Mouse (Mus musculus) cerebral cortex, adult 2 months (tissue): ENCODE measurements around the gene Met.

Experiments used
- WGBS: fragments of 180-500 bp; shearing (Covaris S2); methylation state at CpG from one replicate; pipeline ENCODE4 v1.1.7; 2018; 5-methylcytosine and 5-hydroxymethylcytosine counted together

The Met gene

DNA sequence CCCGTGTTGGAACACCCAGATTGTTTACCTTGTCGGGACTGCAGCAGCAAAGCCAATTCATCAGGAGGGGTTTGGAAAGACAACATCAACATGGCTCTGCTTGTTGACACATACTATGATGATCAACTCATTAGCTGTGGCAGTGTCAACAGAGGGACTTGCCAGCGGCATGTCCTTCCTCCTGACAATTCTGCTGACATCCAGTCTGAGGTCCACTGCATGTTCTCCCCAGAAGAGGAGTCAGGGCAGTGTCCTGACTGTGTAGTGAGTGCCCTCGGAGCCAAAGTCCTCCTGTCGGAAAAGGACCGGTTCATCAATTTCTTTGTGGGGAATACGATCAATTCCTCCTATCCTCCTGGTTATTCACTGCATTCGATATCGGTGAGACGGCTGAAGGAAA, 27.9 kb downstream of the Met start:
- WGBS: 94% methylated on average over 10 of the region's 10 CpGs

DNA sequence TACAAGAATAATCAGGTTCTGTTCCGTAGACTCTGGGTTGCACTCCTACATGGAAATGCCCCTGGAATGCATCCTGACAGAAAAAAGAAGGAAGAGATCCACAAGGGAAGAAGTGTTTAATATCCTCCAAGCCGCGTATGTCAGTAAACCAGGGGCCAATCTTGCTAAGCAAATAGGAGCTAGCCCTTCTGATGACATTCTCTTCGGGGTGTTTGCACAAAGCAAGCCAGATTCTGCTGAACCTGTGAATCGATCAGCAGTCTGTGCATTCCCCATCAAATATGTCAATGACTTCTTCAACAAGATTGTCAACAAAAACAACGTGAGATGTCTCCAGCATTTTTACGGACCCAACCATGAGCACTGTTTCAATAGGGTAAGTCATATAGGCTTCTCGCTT, 28.5 kb downstream of the Met start:
- WGBS: 96% methylated on average over 8 of the region's 8 CpGs

DNA sequence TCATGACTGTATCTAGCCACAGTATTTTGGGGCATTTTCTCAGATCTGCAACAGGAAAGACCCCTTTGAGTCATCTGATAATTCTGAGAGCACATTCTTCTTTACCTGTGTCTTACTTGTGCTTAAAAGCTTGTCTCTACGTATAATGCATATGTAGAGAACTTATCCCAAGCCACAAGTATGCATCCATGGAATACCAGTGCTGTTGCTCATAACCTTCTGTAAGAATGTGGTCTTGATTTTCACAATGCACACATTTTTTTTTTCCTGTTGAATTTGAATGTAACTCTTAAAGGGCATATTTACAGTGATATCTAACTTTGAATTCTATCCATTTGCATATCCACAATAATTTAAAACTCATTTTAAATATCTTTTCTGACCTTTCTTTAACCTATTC, 31.8 kb downstream of the Met start:
- 91% methylated on average over 1 of the region's 1 CpGs for WGBS

DNA sequence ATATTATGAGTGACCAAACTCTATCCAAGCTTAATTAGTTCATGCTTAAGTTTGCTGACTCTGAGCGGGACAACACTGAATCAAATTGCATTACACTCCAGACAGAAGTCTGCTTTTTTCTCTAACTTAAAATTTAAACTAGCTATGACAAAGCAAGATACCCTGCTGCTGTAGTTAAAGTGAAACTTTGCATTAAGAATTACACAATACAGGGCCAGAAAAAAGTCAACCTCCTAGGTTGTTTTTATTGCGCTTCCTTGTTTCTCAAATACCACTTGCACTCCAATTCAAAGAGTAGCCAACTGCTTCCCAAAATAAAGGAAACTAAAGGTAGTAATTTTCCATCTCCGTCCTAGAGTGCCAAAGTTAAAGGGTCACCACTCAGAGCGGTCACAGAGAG, 33.8 kb downstream of the Met start:
- 87% methylated on average over 4 of the region's 4 CpGs for WGBS

DNA sequence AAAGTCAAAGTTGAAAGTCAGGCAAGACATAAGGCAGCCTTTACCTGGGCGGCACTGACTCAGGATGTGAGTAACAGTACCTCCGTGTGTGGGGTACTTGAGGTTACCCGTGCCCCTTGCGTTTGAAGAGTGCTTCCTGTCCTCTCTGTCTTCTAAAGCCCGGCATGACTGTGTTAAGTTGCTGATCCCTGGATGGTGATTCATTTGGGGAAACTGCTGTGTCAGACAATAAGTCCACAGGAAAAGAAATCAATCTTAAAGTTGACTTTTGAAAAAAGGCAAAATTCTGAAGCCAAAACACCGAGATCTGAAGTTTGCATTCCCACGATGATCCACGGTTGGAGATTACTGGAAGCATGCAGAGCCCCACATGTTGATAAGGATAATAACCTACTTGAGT, 35.2 kb downstream of the Met start:
- WGBS: 73% methylated on average over 8 of the region's 8 CpGs

DNA sequence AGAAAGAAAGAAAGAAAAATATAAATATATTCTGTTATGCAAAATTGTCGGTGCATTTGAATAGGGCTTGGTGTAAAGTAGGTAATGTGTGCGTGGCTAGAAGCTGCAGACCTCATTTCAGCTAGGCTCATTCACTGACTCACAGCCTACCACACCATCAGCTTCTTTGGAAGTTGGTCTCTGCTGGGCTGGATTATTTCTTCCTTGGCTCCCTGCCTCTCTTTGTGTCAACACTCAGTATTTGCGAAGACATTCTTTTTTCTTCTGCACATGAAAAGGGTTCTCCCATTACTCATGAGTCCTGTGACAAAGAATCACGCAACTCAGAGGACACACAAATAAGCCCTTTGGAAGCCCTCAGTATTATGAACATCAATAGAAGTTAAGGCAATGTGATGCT, 37.8 kb downstream of the Met start:
- WGBS: 49% methylated on average over 4 of the region's 4 CpGs

DNA sequence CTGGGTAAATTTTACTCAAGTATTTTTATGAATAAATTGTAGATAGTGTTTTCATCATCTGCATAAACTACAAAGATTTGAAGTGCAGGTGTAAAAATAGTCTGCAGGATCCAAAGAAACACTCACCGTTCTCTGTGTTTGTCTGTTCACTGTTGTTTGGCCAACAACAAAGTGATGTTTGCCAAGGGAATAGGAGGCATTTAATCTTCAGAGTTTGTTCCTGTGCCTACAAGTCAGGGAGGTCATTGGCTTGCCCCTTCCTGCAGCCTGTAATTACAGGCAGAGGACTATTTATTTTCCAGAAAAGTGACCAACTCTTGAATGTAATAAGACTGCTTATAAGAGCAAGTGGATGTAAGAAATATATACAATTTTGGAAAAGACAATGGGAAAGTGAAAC, 38.7 kb downstream of the Met start:
- 59% methylated on average over 1 of the region's 1 CpGs for WGBS

DNA sequence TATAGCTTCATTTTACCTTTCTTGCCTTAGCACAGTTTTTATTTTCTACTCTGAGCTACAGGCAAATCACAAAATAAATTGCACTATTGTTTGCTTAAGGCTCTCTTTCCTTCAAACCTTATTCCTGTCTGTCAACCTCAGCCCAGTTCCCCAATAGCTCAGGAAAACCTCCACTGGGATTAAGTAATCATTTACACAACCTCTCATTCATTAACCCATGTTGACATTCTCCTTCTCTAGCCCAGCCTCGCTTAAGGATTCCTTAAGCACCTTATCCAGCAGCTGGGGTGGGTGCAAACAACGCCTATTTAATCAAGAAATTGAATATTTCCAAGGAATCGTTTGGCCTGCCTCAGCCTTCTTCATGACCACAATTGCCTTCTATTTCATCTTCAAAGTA, 40.1 kb downstream of the Met start:
- 82% methylated on average over 3 of the region's 3 CpGs for WGBS

DNA sequence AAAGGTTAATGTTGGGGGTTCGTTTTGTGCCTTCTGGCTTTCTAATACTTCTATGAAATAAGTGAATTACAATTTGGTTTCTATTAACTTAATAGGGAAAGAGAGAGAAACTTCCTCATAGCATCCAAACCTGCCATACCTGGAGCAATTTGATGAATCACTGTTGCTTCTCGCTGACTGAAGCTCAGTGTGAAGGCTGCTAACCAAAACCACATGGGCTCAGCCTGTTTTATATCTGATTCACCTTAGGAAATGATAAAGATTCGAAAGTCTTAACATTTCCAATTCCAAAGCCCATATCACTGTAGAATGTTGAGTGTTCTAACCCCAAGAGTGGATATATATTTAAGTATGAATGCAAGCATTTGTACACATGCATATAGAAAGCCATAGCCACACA, 41.9 kb downstream of the Met start:
- 79% methylated on average over 3 of the region's 3 CpGs for WGBS

DNA sequence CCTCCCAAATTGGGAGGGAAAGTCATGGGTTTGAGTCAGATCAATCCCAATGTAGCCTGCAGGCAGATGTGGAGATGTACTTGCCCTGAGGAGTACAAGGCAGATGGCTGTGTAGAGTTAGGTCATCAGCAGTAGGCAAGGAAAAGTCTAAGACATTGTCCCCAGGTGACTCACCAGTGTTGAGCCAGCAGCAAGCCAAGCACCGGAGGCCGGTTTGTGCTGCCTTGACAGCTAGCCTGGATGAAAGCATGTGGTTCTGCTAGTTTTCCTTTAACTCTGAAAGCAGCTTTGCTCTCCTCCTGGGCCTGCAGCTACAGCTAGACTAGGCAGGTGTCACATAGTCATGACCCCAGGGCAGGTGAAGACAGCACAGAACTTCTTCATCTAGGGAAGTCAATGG, 43.2 kb downstream of the Met start:
- 83% methylated on average over 2 of the region's 2 CpGs for WGBS

DNA sequence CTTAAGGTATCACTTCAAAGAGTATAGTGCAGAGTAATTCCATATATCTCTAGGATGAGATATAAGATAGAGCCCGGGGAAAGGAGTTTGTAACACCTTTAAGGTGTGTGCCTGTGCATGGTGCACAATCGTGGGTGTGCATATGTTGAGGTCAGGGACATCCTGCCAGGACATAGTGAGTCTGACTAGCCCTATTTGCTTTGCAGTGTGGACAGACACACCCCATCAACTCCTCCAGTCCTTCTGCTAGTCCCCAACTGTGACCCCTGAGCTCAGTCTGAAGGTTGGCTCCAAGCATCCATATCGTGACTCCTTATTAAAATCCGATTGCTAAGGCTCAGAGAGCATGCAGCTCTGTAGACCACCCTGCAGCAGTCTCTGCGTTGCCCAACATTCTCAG, 44.6 kb downstream of the Met start:
- WGBS: 78% methylated on average over 5 of the region's 5 CpGs

DNA sequence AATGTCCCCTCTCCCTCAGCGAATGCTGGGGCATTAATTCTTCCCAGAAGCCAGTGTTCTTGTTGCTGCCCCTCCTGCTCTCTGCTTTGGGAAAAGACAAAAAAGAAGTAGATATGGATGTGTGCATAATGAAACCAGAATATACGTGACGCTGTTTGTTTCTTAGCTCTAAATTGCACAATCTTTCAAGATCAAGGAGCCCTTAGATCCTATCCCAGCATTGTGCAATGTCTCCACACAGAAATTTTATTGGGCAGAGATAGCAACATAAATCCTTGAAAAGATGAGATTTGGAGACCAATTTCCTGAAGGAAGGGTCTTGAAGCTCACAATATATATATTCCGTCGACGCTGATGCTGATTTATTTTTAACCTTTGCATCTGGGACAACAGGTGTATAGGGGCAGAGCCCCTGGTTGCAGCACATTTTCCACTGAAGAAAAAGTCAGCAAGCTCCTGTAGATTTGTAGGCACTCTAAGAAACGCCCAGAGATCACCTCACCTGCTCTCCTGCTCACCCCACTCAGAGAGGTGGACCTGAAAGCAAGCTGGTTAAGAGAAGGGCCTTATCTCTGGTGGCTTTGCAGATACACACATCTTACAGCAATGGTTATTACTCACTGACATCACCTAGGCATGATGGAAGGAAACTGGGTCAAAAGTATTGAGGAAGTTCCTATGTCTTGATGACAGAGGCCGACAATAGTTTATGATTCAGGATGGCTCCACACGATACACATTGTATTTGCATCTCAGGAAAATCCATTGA, 45.2 kb downstream of the Met start:
- WGBS: 86% methylated on average over 9 of the region's 9 CpGs

DNA sequence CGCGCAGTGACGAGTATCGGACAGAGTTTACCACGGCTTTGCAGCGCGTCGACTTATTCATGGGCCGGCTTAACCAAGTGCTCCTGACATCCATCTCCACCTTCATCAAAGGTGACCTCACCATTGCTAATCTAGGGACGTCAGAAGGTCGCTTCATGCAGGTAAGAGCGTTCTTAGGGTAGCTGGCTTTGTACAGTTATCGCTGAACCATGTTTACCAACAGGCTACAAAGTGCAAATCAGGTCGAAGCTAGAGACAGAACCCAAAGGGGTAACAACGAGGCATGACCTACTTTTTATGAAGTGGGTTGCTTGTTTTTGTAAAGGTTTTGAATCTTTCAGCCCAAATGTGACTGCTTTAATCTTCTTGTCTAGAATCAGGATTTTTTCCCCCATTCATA, 49.8 kb downstream of the Met start:
- 90% methylated on average over 15 of the region's 15 CpGs for WGBS

DNA sequence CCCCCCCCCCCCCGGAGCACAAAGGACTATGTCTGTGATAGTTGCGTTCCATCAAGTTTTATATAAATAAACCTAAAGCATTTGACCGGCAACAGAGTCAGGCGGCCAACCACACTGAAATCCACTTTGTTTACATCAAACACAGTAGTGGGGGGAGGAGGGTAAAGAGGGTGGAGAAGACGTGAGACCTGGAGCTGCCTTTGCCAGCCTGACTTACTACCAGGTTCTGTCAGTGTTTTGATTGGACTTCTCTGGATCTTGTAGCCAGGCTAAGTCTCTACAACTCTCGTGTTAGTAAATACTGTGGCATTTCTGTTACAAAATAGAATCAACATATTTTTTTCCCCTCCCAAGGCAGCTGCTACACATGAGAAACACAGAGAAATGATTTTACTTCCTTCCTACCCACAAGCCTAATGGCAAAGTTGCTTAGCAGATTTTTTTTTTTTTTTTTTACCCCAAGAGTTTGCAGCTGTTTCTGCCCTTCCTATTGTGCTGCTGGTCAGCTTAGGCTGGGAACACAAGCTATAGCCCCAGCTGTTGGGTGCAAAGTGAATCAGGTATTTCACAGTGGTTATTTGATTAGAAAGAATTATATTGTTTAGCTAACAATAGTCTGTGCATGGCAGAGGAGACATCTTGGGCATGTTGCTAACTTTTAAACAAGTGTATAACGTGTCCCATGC, 52.3 kb downstream of the Met start:
- WGBS: 53% methylated on average over 7 of the region's 7 CpGs

DNA sequence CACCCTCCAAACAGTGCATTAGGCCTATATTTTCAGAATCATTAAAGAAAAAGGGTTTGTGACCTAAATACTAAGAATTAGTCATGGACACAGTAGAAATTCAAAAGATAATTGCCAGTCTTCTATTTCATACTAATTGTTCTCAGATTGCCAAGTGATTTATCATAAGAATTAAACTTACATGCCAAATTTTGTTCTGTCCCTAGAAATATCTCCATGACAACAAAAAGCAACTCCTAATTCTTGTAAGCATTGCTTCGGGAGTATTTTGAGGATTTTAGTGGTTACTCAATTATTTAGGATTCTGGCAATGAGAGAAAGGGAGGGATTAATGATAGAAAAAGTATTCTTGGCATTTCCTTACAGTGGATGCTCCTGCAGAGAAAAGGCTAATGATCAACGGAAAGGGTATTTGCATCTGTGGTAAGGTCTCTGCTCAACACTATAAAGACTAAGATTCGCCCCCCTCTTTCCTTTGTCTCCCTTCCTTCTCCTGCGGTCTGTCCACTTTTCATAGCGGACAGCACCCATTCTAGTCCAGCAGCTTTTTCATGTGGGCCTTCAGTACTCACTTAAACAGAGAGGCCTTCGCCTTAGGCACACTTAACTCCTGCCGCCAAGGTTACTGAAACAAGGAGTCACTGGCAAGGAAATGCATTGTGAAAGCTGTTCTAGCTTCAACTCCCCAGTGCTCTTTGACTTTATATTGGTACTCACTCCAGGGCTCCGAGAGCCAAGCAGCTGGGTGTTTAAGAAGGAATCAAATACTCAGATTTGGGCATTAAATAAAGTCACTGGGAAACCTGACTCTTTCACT, 58.5 kb downstream of the Met start:
- 58% methylated on average over 8 of the region's 8 CpGs for whole genome bisulfite sequencing

DNA sequence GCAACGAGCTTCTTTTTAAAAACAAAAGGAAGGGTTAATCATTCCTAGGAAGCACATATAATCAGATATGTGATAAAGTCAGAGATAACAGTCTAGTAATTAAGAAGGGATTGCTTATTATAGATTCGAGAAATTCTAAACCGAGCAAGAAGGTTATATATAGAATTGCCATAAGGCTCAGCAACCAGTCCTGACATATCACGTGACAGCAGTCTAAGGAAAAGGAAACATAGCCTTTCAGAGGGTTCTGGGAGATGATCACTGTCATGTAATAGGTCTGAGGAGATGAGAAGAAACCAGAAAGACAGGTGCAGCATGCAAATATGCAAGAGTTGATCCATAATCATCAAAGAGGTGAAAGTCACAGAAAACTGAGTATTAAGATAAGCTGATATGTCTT, 59.3 kb downstream of the Met start:
- 48% methylated on average over 4 of the region's 4 CpGs for WGBS

DNA sequence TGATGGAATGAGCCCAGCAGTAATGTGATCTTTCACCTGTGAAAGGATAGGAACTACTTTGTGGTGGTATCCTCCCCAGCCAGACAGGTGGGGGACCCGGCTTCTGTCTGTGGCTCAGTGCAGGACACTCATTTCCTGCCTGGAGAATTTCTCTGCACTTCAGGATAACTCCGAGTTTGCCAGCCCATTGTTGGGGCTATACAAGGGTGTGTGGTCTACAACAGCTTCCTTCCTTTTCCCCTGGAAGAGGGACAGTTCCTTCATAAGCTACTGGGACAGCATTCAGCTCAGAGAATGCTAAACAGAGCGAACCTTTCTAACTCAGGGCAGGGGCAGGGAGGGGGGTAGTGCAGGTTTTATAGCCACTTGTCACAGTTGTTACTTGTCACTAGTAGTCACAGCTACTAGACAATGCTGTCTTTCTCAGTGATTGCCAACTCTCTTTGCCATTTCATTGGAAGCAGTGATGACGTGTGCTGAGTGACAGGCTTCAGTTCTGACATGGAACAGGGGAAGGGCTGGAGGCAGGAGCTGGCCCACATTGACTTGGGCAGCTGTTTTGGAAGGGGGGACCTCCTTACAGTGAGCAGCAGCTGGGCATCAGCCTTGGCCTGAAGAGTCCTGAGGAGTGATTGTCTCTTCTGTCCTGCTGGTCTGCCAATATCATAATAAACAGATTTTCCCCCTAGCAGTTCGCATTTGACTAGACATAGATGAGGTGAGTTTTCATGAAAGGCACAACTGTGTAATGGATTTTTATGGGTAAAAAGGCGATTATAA, 66.1 kb downstream of the Met start:
- 72% methylated on average over 6 of the region's 6 CpGs for WGBS

DNA sequence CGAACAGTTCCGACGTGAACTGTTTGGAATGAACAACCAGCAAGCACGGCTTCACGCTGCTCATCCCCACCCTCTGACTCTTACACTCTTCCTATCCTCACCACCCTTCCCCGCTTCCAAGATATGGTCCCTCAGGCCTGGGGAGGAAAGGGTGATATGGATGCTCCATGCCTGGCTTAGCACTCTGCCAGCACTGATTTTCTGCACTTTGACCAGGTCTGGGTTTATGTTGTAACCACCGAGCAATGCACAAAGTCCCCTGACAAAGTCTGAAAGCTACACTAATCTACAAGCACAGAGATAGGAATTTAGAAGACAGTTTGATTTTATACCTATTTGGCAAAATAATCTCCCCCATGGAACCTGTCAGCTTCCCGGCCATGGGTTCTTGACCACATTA, 78.0 kb downstream of the Met start:
- 97% methylated on average over 8 of the region's 8 CpGs for WGBS

DNA sequence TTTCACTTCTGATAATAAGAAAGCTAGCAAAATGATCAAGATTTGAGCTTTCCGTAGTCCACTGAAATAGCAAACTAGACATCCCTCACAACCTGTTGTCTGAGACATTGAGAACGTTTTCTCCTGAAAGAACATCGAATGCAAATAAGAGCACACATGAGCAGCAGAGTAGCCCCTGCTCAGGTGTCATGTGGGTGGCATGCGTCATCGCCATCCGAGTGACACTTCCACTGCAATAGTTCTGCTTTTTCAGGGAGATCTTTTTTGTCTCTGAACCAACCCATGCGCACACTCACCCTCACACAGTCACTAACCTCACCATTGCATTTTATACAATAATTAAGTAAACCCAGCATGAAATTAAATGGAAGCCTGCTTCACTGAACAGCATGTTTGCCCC, 78.8 kb downstream of the Met start:
- 63% methylated on average over 7 of the region's 7 CpGs for WGBS

DNA sequence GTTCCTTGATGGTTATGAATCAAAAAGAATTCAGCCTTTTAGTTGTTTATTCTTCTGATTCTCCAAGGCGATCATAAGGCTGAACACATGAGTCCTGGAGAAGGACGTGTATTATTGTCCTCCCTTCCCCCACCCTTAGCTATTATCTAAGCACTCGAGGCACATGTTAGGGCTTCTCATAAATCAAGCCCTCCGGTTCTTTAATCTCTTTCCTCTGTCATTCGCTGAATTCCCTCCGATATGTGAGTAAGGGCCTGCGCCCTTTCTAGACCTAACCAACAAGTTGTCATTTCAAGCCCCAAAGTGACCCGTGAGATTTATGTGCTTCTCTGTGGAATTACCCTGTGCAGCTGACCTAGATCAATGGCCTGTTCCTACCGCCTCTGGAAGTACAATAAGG, 81.9 kb downstream of the Met start:
- WGBS: 92% methylated on average over 9 of the region's 9 CpGs

DNA sequence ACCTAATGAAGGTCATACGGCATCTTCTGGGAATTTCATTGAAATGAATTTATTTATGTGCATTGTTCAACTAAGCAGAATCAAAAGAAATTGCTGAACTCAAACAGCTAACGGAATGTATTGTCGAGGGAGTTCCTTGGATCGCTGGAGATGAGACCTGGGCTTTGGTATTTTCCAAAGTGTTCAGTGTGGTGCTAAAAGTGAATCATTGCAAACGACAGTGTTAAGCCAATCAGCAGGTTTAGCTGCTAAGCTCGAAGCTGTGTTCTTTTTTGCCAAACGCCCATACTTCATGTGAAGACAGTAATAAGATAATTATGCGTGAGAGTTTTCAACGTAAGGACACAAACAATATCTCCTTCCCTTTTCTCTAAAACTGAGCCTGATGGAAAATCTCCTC, 82.7 kb downstream of the Met start:
- 48% methylated on average over 9 of the region's 9 CpGs for WGBS

DNA sequence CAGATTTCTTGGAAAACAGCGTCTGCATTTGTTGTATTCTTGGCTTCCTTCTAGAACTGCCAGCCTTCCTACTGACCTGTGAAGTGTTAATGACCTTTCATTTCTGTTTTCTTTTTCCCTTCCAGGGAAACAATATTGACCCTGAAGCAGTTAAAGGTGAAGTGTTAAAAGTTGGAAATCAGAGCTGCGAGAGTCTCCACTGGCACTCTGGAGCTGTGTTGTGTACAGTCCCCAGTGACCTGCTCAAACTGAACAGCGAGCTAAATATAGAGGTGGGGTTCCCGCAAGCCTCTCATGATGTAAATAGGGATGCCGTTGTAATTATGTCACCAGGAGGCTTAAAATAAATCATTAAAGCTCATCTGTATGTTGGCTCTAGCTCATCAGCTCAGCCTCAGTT, 83.2 kb downstream of the Met start:
- 33% methylated on average over 5 of the region's 5 CpGs for WGBS
